Mouse (Mus musculus) urinary bladder, adult 2 months (tissue): ENCODE measurements at regions not wholly inside any gene's neighbourhood (a gene's known extent, or its start where the extent isn't known, plus 50 kb on each side); places are given as distances from the start of the nearest gene placed in this dataset.
"Not testable (repeated sequence)": the region's sequence is repeated elsewhere in the genome, so short reads cannot be mapped to it uniquely, and the experiment has no call there.

Source experiments
- DNase-seq: peaks from one replicate; pipeline ENCODE4 v3.0.0; 2022; ENCODE audit warnings: low spot score

GRCm38 (mm10) chr13:32454419-32455146 lies 116.0 kb upstream of the Gmds start:
- no peak for DNase-seq

- no peak for DNase-seq
Measured at GRCm38 (mm10) chr13:32449710-32450417, 111.3 kb upstream of the Gmds start.

GRCm38 (mm10) chr13:32444531-32444930 lies 106.0 kb upstream of the Gmds start:
- no peak for DNase-seq

GRCm38 (mm10) chr13:32442025-32442424 lies 103.5 kb upstream of the Gmds start:
- no peak for DNase-seq

GRCm38 (mm10) chr13:32435136-32435535 lies 96.6 kb upstream of the Gmds start:
- DNase-seq: no peak

GRCm38 (mm10) chr13:32428482-32428881 lies 89.9 kb upstream of the Gmds start:
- DNase-seq: no peak

- no peak for DNase-seq
Measured at GRCm38 (mm10) chr13:32426906-32427305, 88.4 kb upstream of the Gmds start.

- DNase-seq: no peak
Measured at GRCm38 (mm10) chr13:32426199-32426598, 87.7 kb upstream of the Gmds start.

GRCm38 (mm10) chr13:32424543-32424942 lies 86.0 kb upstream of the Gmds start:
- not testable (repeated sequence) for DNase-seq

GRCm38 (mm10) chr13:32422485-32422884 lies 83.9 kb upstream of the Gmds start:
- DNase-seq: no peak

GRCm38 (mm10) chr13:32419326-32419725 lies 80.8 kb upstream of the Gmds start:
- DNase-seq: no peak

- no peak for DNase-seq
Measured at GRCm38 (mm10) chr13:32418655-32419054, 80.1 kb upstream of the Gmds start.

- DNase-seq: no peak
Measured at GRCm38 (mm10) chr13:32417907-32418306, 79.4 kb upstream of the Gmds start.

- DNase-seq: no peak
Measured at GRCm38 (mm10) chr13:32411287-32411935, 72.9 kb upstream of the Gmds start.

- no peak for DNase-seq
Measured at GRCm38 (mm10) chr13:32410065-32410464, 71.5 kb upstream of the Gmds start.

GRCm38 (mm10) chr13:32398616-32399015 lies 60.1 kb upstream of the Gmds start:
- no peak for DNase-seq
